Mouse (Mus musculus) thymus, adult 2 months (tissue): Measurements from ENCODE around the gene Zfp277.

ENCODE experiments used
- CTCF ChIP-seq: fragments of 200-500 bp; IDR thresholded peaks from 2 replicates; pipeline ENCODE4 v1.5.1; 2012; ENCODE audit warnings: mild to moderate bottlenecking, control low read depth, low read length, moderate library complexity, borderline replicate concordance; ENCODE audit not compliant: control insufficient read depth, poor library complexity, insufficient read depth; ENCODE audit errors: extremely low read depth
- POLR2A ChIP-seq: fragments of 200-500 bp; IDR thresholded peaks from 2 replicates; pipeline ENCODE4 v1.6.1; 2012; ENCODE audit warnings: mild to moderate bottlenecking, low read length, control low read depth, moderate library complexity; ENCODE audit not compliant: control insufficient read depth, poor library complexity, insufficient read depth; ENCODE audit errors: extremely low read depth

DNA sequence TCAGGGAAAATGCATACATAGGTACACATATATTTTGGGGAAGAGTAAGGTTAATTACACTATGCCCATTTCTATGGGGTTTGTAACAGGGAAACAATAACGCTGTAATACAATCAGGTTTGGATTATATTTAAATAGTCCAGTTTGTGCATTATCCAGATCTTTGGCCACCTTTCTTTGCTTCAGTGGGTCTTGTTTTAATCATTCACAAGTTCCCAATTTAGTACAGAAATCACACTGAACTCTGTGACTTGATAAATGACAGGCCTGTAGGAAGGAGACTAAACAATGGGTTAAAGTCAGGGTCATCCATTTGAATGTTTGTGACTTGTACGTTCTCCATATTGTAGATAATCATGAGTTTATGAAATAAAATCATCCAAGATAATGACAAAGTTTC is 130.6 kb downstream of the Zfp277 start:
- TF ChIP-seq CTCF (no peak), POLR2A (no peak)
